Mouse (Mus musculus) ES-Bruce4 (cell line): ENCODE results near the gene Gper1. TPM values are rescaled to one million over a fixed set of nuclear protein-coding genes. Genes with fewer than 3 reads are reported as not detected.

ENCODE experiments used
- H3K27ac ChIP-seq: 2 replicates; pipeline ENCODE4 v1.5.1; 2012; ENCODE audit warnings: low read length, inconsistent platforms; ENCODE audit not compliant: insufficient read depth
- H3K27me3 ChIP-seq: 2 replicates; pipeline ENCODE4 v1.6.1; 2012; ENCODE audit warnings: mild to moderate bottlenecking, low read length, inconsistent platforms; ENCODE audit not compliant: control insufficient read depth, poor library complexity, insufficient read depth, severe bottlenecking
- H3K36me3 ChIP-seq: 2 replicates; pipeline ENCODE4 v1.6.1; 2012; ENCODE audit warnings: inconsistent platforms, mild to moderate bottlenecking, low read length, moderate library complexity; ENCODE audit not compliant: control insufficient read depth, poor library complexity, insufficient read depth, severe bottlenecking
- H3K4me1 ChIP-seq: one replicate; pipeline ENCODE4 v1.8.1; 2011; ENCODE audit warnings: low read length; ENCODE audit not compliant: control insufficient read depth, insufficient read depth
- H3K4me3 ChIP-seq: 2 replicates; pipeline ENCODE4 v1.5.1; 2011; ENCODE audit warnings: low read depth, mild to moderate bottlenecking, low read length
- H3K9ac ChIP-seq: 2 replicates; pipeline ENCODE4 v1.6.1; 2012; ENCODE audit warnings: low read depth, mild to moderate bottlenecking, inconsistent platforms; ENCODE audit not compliant: poor library complexity, severe bottlenecking
- H3K9me3 ChIP-seq: replicated peaks from 2 replicates; pipeline ENCODE4 v1.6.1; 2012; ENCODE audit warnings: mild to moderate bottlenecking, low read length, inconsistent platforms; ENCODE audit not compliant: control insufficient read depth, poor library complexity, insufficient read depth, severe bottlenecking
- CTCF ChIP-seq: IDR thresholded peaks from one replicate; pipeline ENCODE4 v1.8.1; 2011; ENCODE audit warnings: low read depth, low read length
- EP300 ChIP-seq: IDR thresholded peaks from 2 replicates; pipeline ENCODE4 v1.6.1; 2011; ENCODE audit warnings: low read depth, low read length; ENCODE audit not compliant: insufficient read depth
- POLR2A ChIP-seq: IDR thresholded peaks from one replicate; pipeline ENCODE4 v1.8.1; 2011; ENCODE audit warnings: low read length; ENCODE audit not compliant: insufficient read depth
- polyA plus RNA-seq: library from polyadenylated mRNA; stranded (reverse); fragments of >200 nt; gene quantifications from 2 replicates; pipeline ENCODE4 v1.2.4, GENCODE M21; 2011; ENCODE audit warnings: low read depth; ENCODE audit not compliant: missing spikeins, insufficient read depth, insufficient read length

The Gper1 gene
- polyA plus RNA-seq, 1 experiment = not detected

DNA sequence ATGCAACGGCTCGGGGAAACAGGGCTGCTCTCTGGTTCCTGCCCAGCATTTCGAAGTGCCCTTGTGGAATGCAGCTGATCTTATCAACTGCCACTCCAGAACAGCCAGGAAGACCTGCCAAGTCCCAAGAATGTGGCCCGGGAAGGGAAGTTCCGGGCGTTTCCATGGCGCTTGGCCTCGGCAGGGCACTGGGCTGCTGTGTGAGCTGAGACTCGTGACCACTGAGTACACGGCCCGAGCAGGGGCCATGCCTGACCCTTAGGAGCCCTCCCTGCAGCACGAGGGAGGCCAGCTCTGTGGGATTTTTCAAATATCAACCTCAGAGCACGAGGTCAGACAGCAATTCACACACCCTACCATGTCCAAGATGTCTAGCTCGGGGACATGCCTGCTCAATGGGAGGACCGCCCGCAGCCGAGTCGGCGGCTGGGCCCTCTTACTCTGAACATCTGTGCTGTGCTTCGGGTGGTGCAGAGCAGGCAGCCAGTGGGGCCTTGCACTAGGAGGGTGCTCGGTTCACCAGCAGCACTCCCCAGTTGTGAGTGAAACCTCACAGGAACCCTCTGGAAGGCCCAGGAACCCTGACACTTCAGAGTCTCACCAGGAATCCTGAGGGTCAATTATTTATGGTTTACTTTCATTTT lies 43.8 kb upstream of the Gper1 start:
- Histone ChIP-seq H3K9ac (no peak overlapping the region), H3K27ac (no peak overlapping the region), H3K4me3 (no peak overlapping the region), H3K36me3 (no peaks in the 10 kb centered on the region), H3K27me3 (no peaks in the 10 kb centered on the region), H3K4me1 (peaks cover 3% of the 10 kb centered on the region), H3K9me3 (no peaks in the 10 kb centered on the region)
- TF ChIP-seq POLR2A (no peak), CTCF (no peak), EP300 (no peak)

GRCm38 (mm10) chr5:139379771-139380384 lies 43.1 kb upstream of the Gper1 start:
- no peaks in the 10 kb centered on the region for H3K36me3 ChIP-seq
- peaks cover 3% of the 10 kb centered on the region for H3K4me1 ChIP-seq
- H3K27ac ChIP-seq = no peak overlapping the region
- TF ChIP-seq CTCF = no peak
- TF ChIP-seq EP300 = no peak
- TF ChIP-seq POLR2A = no peak
- peak overlapping the region; percentile 10; the same call in 1 of the 2 replicates for H3K4me3 ChIP-seq
- H3K27me3 ChIP-seq = no peaks in the 10 kb centered on the region
- no peak overlapping the region for H3K9ac ChIP-seq
- no peaks in the 10 kb centered on the region for H3K9me3 ChIP-seq

GRCm38 (mm10) chr5:139380385-139381248 lies 42.3 kb upstream of the Gper1 start:
- Histone ChIP-seq H3K9ac (peak overlapping the region; percentile 30), H3K4me1 (no peaks in the 10 kb centered on the region), H3K36me3 (no peaks in the 10 kb centered on the region), H3K27me3 (no peaks in the 10 kb centered on the region), H3K4me3 (peak overlapping the region; percentile 70), H3K9me3 (no peaks in the 10 kb centered on the region), H3K27ac (no peak overlapping the region)
- TF ChIP-seq POLR2A (no peak), CTCF (no peak), EP300 (no peak)

- H3K4me3 ChIP-seq = no peak overlapping the region
- no peaks in the 10 kb centered on the region for H3K27me3 ChIP-seq
- no peak overlapping the region for H3K27ac ChIP-seq
- no peaks in the 10 kb centered on the region for H3K4me1 ChIP-seq
- H3K9ac ChIP-seq = no peak overlapping the region
- no peaks in the 10 kb centered on the region for H3K9me3 ChIP-seq
- H3K36me3 ChIP-seq = no peaks in the 10 kb centered on the region
- no peak for TF ChIP-seq POLR2A
- TF ChIP-seq CTCF = no peak
- no peak for TF ChIP-seq EP300
Measured at GRCm38 (mm10) chr5:139381586-139382513, 41.1 kb upstream of the Gper1 start.

GRCm38 (mm10) chr5:139382760-139383159 lies 40.2 kb upstream of the Gper1 start:
- no peaks in the 10 kb centered on the region for H3K27me3 ChIP-seq
- no peak overlapping the region for H3K27ac ChIP-seq
- no peaks in the 10 kb centered on the region for H3K4me1 ChIP-seq
- H3K9me3 ChIP-seq = no peaks in the 10 kb centered on the region
- no peaks in the 10 kb centered on the region for H3K36me3 ChIP-seq
- H3K9ac ChIP-seq = no peak overlapping the region
- H3K4me3 ChIP-seq = no peak overlapping the region
- TF ChIP-seq POLR2A (no peak), CTCF (no peak), EP300 (no peak)
